Mouse (Mus musculus): Measurements from ENCODE around the gene Megf9.

The Megf9 gene

GRCm38 (mm10) chr4:70409994-70410721 is 124.6 kb downstream of the Megf9 start, which contains the start of gene Cdk5rap2:
Gene Cdk5rap2 (minus strand): TSS chr4:70410443.
- WGBS: under 1% methylated on average over 55 of the region's 55 CpGs

GRCm38 (mm10) chr4:70409456-70409855 is 125.3 kb downstream of the Megf9 start:
- whole genome bisulfite sequencing: 18% methylated on average over 9 of the region's 9 CpGs

GRCm38 (mm10) chr4:70402109-70402819 is 132.5 kb downstream of the Megf9 start:
- WGBS: 38% methylated on average over 9 of the region's 9 CpGs

- 83% methylated on average over 5 of the region's 5 CpGs for WGBS
Observed at GRCm38 (mm10) chr4:70399476-70399875, 135.3 kb downstream of the Megf9 start.

- WGBS: 99% methylated on average over 2 of the region's 2 CpGs
Observed at GRCm38 (mm10) chr4:70399074-70399473, 135.7 kb downstream of the Megf9 start.

GRCm38 (mm10) chr4:70398088-70398487 is 136.7 kb downstream of the Megf9 start:
- WGBS: 88% methylated on average over 4 of the region's 4 CpGs

- WGBS: 92% methylated on average over 5 of the region's 5 CpGs
Observed at GRCm38 (mm10) chr4:70396701-70397100, 138.1 kb downstream of the Megf9 start.

GRCm38 (mm10) chr4:70394736-70395135 is 140.1 kb downstream of the Megf9 start:
- 91% methylated on average over 2 of the region's 2 CpGs for whole genome bisulfite sequencing

- WGBS: 59% methylated on average over 11 of the region's 11 CpGs
Observed at GRCm38 (mm10) chr4:70391760-70392372, 142.9 kb downstream of the Megf9 start.

- WGBS: 73% methylated on average over 9 of the region's 9 CpGs
Observed at GRCm38 (mm10) chr4:70391073-70391472, 143.7 kb downstream of the Megf9 start.

GRCm38 (mm10) chr4:70386206-70386605 is 148.6 kb downstream of the Megf9 start:
- 91% methylated on average over 5 of the region's 5 CpGs for WGBS

- 59% methylated on average over 4 of the region's 4 CpGs for WGBS
Observed at GRCm38 (mm10) chr4:70377359-70377758, 157.4 kb downstream of the Megf9 start.

Measured in cerebral cortex, adult 2 months (tissue).